Mouse (Mus musculus) lung, adult 2 months (tissue): ENCODE data around the gene Klhl20. TPM values are rescaled to one million over a fixed set of nuclear protein-coding genes. Genes with fewer than 3 reads are reported as not detected.

Source experiments
- DNase-seq: peaks from one replicate; pipeline ENCODE4 v3.0.0; 2022
- H3K4me1 ChIP-seq: fragments of 200-500 bp; 2 replicates; pipeline ENCODE4 v1.6.1; 2011; ENCODE audit warnings: low read length; ENCODE audit not compliant: control insufficient read depth, insufficient read depth
- H3K4me3 ChIP-seq: fragments of 200-500 bp; replicated peaks from 2 replicates; pipeline ENCODE3; 2011; ENCODE audit warnings: low read depth, mild to moderate bottlenecking, control low read depth, low read length; ENCODE audit errors: extremely low read depth
- CTCF ChIP-seq: fragments of 200-500 bp; IDR thresholded peaks from 2 replicates; pipeline ENCODE4 v1.5.1; 2011; ENCODE audit warnings: mild to moderate bottlenecking, low read length, control low read depth; ENCODE audit not compliant: insufficient read depth
- POLR2A ChIP-seq: fragments of 200-500 bp; IDR thresholded peaks from 2 replicates; pipeline ENCODE4 v1.6.1; 2011; ENCODE audit warnings: low read depth, mild to moderate bottlenecking, control low read depth, low read length, borderline replicate concordance; ENCODE audit errors: extremely low read depth
- WGBS: fragments of 180-500 bp; shearing (Covaris S2); methylation state at CpG from one replicate; pipeline ENCODE4 v1.1.7; 2018; 5-methylcytosine and 5-hydroxymethylcytosine counted together
- polyA plus RNA-seq: library from polyadenylated mRNA; depleted of rRNA; stranded (reverse); fragments of >200 nt; gene quantifications from 2 replicates; pipeline ENCODE4 v1.2.3, GENCODE M21; 2012

Gene Klhl20
- polyA plus RNA-seq, 1 experiment = 10.6 TPM

DNA sequence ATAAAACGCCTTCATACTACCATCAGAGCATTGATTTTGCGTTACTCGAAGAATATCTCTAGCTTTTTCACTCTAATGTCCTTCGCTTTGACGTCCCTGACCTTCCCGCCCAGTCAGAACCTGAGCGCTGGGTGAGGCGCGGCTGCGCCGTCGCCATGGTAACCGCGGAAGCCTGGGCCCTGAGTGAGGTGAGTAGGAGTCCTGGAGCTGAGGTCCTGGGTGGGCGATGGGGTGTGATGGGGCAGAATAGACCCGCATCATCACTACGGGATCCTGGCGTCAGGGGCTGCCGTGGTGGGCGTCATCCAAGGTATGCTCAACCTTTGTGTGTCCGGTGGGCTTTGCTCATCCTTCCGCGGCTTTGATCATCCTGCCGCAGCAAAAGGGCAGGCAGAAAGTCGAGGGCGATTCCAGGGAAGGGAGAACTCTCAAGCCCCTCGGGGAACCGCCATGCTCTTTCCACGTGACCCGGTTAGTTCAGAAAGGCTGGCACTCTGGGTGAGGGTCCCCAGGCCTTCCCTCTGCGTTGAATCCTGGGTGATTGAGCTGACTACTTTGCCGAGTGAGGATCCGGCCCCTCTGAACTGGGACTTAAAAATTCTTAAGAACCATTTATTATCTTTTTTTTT lies 11.3 kb upstream of the Klhl20 start, which contains the start of gene Ankrd45:
Gene Ankrd45, plus strand, starts transcription at position 161 of the 629 bp plus-strand sequence.
- Histone ChIP-seq H3K4me3 (no peak within 1 kb of the TSS), H3K4me1 (no peaks in the 10 kb centered on the region)
- no peak for TF ChIP-seq CTCF
- TF ChIP-seq POLR2A = no peak
- 5% methylated on average over 33 of the region's 33 CpGs for WGBS
- no peak for DNase-seq

DNA sequence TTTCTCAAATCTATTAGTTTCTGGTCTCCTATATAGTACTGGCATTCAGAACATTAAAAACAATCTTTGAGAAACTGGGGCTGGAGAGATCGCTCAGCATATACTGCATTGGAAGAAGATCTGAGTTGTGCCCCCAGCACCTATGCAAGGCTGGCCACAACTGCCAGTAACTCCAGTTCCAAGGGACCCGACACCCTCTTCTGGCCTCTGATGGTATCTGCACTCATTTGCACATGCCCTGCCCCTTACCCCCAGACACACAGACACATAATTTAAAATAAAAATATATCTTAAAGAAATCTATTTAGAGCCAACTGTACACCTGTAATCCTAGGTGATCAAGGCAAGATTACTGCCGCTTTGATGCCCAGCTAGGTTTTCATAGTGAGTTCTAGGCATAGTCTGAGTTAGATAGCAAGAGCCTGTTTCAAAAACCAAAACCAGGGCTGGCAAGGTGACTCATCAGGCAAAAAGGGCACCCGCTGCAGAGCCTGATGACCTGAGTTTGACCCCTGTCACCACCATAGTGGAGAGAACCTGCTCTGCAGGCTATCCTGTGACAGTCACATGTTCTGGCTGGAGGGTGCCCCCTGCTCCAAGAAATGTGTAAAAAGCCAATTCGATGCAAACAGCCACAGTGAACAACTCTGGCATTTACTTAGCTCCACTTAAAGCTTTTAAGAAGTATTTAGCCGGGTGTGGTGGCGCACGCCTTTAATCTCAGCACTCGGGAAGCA lies 8.9 kb upstream of the Klhl20 start:
- H3K4me3 ChIP-seq = no peak overlapping the region
- 74% methylated on average over 9 of the region's 9 CpGs for WGBS
- DNase-seq = no peak
- TF ChIP-seq POLR2A = no peak
- no peak for TF ChIP-seq CTCF
- H3K4me1 ChIP-seq = no peaks in the 10 kb centered on the region

DNA sequence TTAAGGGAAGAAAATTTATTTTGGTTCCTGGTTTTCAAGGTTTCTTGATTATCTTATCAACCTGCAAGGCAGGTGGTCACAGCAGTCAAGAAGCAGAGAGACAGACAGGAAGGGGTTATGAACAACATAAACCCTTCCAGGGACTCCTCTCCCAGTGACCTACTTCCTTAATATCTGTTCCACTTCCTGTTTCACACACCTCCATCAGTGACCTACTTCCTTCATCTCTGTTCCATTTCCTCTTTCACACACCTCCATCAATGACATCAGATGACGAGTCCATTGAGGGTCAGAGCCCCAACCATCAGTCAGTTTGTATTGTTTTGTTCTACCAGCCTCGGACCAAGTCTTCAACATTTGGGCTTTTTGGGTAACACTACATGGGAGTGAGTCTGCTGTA lies 8.2 kb upstream of the Klhl20 start:
- 59% methylated on average over 2 of the region's 2 CpGs for WGBS
- TF ChIP-seq CTCF = no peak
- no peak for TF ChIP-seq POLR2A
- DNase-seq = no peak
- no peaks in the 10 kb centered on the region for H3K4me1 ChIP-seq
- no peak overlapping the region for H3K4me3 ChIP-seq

DNA sequence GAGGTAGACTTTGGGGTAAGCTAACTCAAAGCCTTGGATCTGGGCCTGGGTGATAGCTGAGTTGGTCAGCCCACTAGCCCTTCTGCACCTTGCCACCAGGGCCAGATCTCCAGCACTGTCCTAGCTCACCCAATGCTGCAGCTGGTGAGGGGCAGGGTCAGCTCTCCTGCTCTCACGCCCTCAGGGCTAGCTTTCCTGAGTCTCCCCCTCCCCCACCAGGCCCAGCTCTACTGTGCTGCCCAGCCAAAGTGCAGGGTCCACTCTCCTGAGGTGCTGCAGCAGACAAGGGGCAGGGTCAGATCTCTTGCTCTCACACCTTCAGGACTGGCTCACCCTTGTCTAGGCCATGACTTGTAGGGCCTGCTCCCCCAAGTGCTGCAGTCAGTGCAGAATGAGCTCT lies 4.8 kb downstream of the Klhl20 start:
- peaks cover 7% of the 10 kb centered on the region for H3K4me1 ChIP-seq
- 79% methylated on average over 1 of the region's 1 CpGs for WGBS
- no peak for DNase-seq

DNA sequence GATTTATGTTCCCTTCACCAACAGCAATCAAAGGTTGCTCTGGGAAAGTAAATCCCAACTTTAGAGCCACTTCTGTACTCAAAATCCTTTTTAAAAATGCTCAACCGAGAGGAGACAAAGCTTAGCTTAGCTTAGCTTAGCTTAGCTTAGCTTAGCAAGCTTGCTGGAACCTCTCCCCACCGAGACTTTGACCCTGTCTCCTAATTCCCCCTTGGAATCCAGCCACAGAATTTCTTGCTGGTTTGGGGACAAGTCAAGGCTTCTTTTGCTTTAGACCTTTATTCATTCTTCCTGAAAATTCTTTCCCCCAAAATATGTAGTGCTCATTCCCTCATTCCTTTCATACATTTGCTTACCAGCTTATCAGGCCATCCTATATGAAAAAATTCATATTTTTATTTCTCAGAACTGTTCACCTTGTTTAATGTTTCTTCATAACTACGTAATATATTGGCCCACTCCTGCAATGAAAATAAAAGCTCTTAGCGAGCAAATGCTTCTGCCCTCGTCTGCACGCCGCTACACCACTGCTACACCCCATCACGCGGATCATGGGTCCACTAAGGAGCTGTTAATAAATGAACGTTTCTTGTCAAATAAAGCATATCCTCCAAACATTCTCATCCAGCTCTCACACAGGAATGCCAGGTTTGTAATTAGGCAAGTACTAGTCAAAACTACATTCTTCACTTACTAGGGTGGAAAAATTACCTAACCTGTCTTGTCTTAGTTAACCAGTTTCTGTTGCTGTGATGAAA lies 8.5 kb downstream of the Klhl20 start:
- Histone ChIP-seq H3K4me3 (no peak overlapping the region), H3K4me1 (no peaks in the 10 kb centered on the region)
- TF ChIP-seq POLR2A (no peak), CTCF (no peak)
- 87% methylated on average over 10 of the region's 10 CpGs for WGBS
- no peak for DNase-seq

More for the DNA sequence above, 4.8 kb downstream of the Klhl20 start:
- TF ChIP-seq CTCF (no peak), POLR2A (no peak)
- no peak overlapping the region for H3K4me3 ChIP-seq

DNA sequence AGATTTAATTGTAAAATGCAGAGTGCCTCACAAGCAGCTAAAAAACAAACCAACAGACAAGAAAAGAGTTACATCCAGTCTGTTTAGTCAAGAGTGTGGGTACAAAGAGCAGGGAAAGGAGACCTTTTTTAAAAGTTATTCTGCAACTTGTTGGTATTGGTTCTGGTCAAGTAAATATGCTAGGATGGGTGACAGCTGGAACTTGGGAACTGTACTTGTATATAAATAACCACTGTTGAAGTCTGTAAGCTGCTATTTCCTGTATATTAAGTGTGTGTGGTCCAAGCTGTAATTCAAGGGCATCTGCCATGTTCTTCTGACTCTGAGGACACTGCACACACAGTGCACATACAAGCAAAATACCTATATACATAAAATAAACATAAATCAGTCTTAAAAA lies 16.7 kb downstream of the Klhl20 start:
- H3K4me3 ChIP-seq = no peak overlapping the region
- H3K4me1 ChIP-seq = no peaks in the 10 kb centered on the region; the same call in 1 of the 2 replicates
- no peak for DNase-seq
- TF ChIP-seq POLR2A (no peak), CTCF (no peak)

DNA sequence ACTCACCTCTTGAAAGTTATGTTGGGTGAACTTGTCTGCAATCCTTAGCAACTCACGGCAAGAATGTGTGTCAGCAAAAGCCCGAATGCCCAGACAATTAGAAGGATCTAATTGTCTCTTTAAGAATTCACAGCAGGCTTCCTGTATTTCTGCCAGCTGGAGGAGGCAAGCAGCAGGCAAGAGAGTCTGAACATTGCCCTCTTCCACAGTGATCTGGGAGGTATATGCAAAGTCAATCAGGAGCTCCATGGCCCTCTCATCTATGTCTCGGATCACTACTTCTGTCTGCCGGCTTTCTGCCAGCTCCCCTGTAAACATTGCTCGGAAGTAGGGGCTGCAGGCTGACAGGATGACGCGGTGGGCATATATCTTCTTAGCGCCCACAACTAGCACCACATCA lies 22.1 kb downstream of the Klhl20 start:
- H3K4me1 ChIP-seq = no peaks in the 10 kb centered on the region
- no peak for DNase-seq
- no peak for TF ChIP-seq POLR2A
- TF ChIP-seq CTCF = no peak
- H3K4me3 ChIP-seq = no peak overlapping the region
- WGBS = 85% methylated on average over 8 of the region's 8 CpGs

DNA sequence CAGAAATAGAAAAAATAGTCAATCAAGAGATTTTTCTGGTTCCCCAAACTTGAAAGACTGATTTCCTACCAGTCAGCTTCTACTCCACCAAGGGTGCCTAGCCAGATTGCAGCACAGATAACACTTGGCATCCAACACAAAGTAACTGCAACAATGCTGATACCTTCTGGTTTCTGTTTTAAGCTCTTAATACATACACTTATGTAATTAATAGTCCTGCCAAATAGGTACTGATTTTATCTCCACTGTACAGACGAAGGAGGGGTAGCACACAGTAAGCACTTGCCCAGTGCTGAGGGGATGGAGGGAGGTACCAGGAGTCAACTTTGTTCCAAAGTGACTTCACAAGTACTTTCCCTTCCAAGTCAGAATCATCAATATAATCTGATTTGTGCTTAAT lies 27.5 kb downstream of the Klhl20 start:
- no peak overlapping the region for H3K4me3 ChIP-seq
- no peak for DNase-seq
- no peaks in the 10 kb centered on the region for H3K4me1 ChIP-seq
- 46% methylated on average over 1 of the region's 1 CpGs for WGBS
- no peak for TF ChIP-seq POLR2A
- TF ChIP-seq CTCF = no peak

DNA sequence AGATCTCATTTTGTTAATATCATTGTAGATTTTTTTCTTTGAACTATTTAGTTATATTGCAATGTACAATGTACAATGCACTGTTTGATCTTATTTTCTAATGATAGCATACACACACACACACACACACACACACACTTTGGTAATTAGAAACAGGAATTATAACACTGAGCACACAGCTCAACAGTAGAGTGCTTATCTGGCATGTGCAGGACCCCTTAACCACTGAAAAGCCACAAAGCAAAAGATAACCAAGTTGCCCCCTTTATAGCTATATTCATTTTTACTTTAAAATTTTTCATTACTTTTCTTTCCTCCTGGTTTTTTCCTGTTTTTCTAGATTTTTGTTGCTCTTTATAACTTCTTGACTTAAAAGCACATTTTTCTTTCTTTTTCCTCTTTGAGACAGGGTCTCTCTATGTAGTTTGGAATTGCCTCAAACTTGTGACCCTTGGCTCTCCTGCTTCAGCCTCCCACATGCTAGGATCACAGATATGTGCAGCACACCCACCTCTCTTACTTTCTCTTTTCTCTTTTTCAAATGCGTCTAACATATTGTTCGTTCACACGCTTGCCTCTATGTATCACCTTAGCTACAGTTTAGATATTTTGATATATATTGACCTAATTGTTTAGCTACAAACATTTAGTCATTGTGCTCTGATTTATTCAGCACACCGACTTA lies 31.4 kb downstream of the Klhl20 start:
- H3K4me1 ChIP-seq = no peaks in the 10 kb centered on the region
- no peak for DNase-seq
- TF ChIP-seq CTCF (no peak), POLR2A (no peak)
- WGBS = 96% methylated on average over 4 of the region's 4 CpGs
- no peak overlapping the region for H3K4me3 ChIP-seq

DNA sequence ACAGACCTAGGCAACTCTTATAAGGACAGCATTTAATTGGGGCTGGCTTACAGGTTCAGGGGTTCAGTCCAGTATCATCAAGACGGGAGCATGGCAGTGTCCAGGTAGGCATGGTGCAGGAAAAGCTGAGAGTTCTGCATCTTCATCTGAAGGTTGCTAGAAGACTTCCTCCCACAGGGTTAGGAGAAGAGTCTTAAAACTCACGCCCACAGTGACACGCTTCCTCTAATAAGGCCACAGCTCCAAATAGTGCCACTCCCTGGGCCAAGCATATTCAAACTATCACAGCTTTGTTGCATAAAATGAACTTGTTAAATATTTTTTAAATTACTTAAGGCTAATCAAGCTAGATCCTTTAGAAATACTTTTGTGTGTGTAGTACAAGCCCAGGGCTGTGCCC lies 54.1 kb downstream of the Klhl20 start:
- WGBS = 87% methylated on average over 3 of the region's 3 CpGs
- DNase-seq = no peak
- no peak overlapping the region for H3K4me3 ChIP-seq
- TF ChIP-seq POLR2A = no peak
- no peak for TF ChIP-seq CTCF
- no peaks in the 10 kb centered on the region for H3K4me1 ChIP-seq
